Mouse (Mus musculus) heart, embryonic 15.5 days (tissue): ENCODE measurements around the gene Tlr4. TPM values are rescaled to one million over a fixed set of nuclear protein-coding genes. Genes with fewer than 3 reads are reported as not detected.
A peak's percentile ranks its signal among the peaks of the same experiment; 100 is the strongest.

Experiments
- ATAC-seq: fragments of 200-750 bp; cut with Nextera tagmentation; replicated peaks from 2 replicates; pipeline ENCODE4 v1.8.0; 2017; ENCODE audit warnings: low read depth, moderate TSS enrichment; ENCODE audit not compliant: insufficient number of reproducible peaks, insufficient read depth, low FRiP score
- H3K27ac ChIP-seq: fragments of 300-500 bp; sonication (generic); 2 replicates; pipeline ENCODE4 v1.5.1; 2015; ENCODE audit warnings: mild to moderate bottlenecking, inconsistent platforms
- H3K27me3 ChIP-seq: fragments of 300-500 bp; sonication (generic); 2 replicates; pipeline ENCODE4 v1.6.1; 2015; ENCODE audit warnings: inconsistent platforms
- H3K36me3 ChIP-seq: fragments of 300-500 bp; sonication (generic); 2 replicates; pipeline ENCODE4 v1.6.1; 2015; ENCODE audit warnings: mild to moderate bottlenecking, inconsistent platforms
- H3K4me1 ChIP-seq: fragments of 300-500 bp; sonication (generic); replicated peaks from 2 replicates; pipeline ENCODE4 v1.6.1; 2015; ENCODE audit warnings: inconsistent platforms
- H3K4me2 ChIP-seq: fragments of 300-500 bp; sonication (generic); 2 replicates; pipeline ENCODE4 v1.6.1; 2015; ENCODE audit warnings: inconsistent platforms, mild to moderate bottlenecking, moderate library complexity
- H3K4me3 ChIP-seq: fragments of 300-500 bp; sonication (generic); 2 replicates; pipeline ENCODE4 v1.5.1; 2015; ENCODE audit warnings: mild to moderate bottlenecking, inconsistent platforms
- H3K9ac ChIP-seq: fragments of 300-500 bp; sonication (generic); 2 replicates; pipeline ENCODE4 v1.6.1; 2015; ENCODE audit warnings: mild to moderate bottlenecking, inconsistent platforms
- H3K9me3 ChIP-seq: fragments of 300-500 bp; sonication (generic); replicated peaks from 2 replicates; pipeline ENCODE4 v1.6.1; 2016; ENCODE audit warnings: inconsistent platforms
- WGBS: fragments of 180-500 bp; shearing (Covaris S2); methylation state at CpG from one replicate; pipeline ENCODE4 v1.1.7; 2015; ENCODE audit warnings: mixed read lengths; 5-methylcytosine and 5-hydroxymethylcytosine counted together
- polyA plus RNA-seq: library from polyadenylated mRNA; unstranded; fragments of >200 nt; fragmentation: Nextera tagmentation; extraction: Ambion mirVana; gene quantifications from 2 replicates; pipeline ENCODE4 v1.2.1, GENCODE M21; 2015

Tlr4 gene
- polyA plus RNA-seq, 1 experiment from 2014 or later = 3.3 TPM

DNA sequence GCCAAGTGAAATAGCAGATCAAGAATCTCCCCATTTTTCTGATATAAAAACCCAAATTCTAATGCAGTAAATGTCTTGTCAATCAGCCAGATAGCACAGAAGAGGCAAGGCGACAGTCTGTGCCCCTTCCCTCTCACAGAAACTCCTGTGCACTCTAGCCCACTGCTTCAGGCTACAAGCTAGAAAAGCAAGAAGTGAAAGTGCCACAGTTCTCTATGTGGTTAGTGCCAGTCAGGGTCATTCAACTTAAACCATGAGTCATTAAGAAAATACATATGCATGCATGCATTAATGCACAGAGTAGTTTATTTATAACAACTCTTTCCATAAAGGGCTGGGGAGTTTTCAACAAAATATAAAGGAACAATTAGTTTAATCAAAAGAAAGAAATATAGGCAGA lies 15.9 kb downstream of the Tlr4 start:
- Histone ChIP-seq H3K9ac (no peak overlapping the region), H3K36me3 (no peaks in the 10 kb centered on the region), H3K4me3 (no peak overlapping the region), H3K27ac (no peak overlapping the region), H3K9me3 (no peaks in the 10 kb centered on the region), H3K27me3 (no peaks in the 10 kb centered on the region), H3K4me2 (no peak overlapping the region), H3K4me1 (no peaks in the 10 kb centered on the region)
- ATAC-seq = no peak
- 53% methylated on average over 1 of the region's 1 CpGs for WGBS

DNA sequence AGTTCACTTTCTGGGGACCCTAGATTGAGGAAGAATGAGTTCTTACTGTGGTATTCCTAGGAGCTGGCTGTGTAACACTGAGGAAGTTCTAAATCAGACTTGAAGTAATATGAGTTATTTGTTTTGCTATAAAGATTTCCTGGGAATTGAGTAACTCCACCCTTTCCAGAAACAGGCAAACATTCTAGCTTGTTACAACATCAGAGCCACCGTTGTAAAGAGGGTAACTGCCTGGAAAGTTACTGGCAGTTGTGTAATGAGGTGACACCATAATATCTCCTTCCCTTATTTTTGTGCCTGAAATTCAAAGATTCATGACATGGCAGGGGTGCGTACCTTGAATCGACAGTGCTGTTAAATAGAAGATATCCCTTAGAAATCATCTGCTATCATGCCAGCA lies 24.6 kb downstream of the Tlr4 start:
- Histone ChIP-seq H3K27ac (no peak overlapping the region), H3K4me3 (no peak overlapping the region), H3K36me3 (no peaks in the 10 kb centered on the region), H3K4me2 (no peak overlapping the region), H3K27me3 (no peaks in the 10 kb centered on the region), H3K9me3 (no peaks in the 10 kb centered on the region), H3K9ac (no peak overlapping the region), H3K4me1 (no peaks in the 10 kb centered on the region)
- no peak for ATAC-seq
- WGBS = 78% methylated on average over 3 of the region's 3 CpGs

DNA sequence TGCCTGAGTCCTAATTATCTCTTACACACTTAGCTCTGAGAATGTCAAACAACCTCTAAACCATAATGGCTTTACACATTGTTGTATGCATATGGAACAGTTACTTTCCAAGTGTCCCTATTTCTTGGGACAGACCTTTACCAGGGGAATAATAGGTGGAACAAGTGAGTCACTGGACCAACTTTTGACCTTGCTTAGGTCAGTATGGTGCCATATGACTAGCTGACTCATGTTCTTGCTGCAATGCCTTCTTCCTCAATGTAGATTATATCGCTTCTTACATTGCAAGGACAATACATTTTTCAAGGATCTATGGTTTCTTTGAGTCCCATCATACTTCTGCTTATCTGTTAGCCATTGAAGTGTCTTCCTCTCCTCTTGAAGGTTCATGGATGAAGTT lies 29.6 kb downstream of the Tlr4 start:
- ATAC-seq = no peak
- no peaks in the 10 kb centered on the region for H3K36me3 ChIP-seq
- H3K4me1 ChIP-seq = no peaks in the 10 kb centered on the region
- no peaks in the 10 kb centered on the region for H3K9me3 ChIP-seq
- H3K27ac ChIP-seq = no peak overlapping the region
- WGBS = 86% methylated on average over 1 of the region's 1 CpGs
- no peak overlapping the region for H3K9ac ChIP-seq
- no peaks in the 10 kb centered on the region for H3K27me3 ChIP-seq
- H3K4me2 ChIP-seq = no peak overlapping the region
- no peak overlapping the region for H3K4me3 ChIP-seq

DNA sequence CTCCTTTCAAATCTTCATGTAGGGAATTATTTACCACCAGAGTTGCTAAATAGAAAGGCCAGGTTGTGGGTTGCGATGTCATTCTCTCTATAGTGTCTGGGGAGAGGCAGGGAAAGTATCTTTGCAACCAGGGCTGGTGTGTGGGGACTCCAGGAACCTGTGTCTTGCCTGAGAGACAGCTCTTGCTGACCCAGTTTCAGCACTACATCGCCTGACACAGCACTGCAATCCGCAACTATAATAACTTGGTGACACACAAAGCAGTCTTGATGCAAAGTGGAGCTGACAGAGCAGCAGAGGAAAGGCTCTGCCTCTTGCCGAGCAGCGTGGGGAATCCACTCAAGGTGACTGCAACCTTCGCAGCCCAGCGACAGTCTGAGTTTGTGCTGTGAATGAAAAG lies 42.5 kb downstream of the Tlr4 start:
- Histone ChIP-seq H3K4me2 (no peak overlapping the region), H3K9me3 (no peaks in the 10 kb centered on the region), H3K27me3 (no peaks in the 10 kb centered on the region), H3K4me1 (no peaks in the 10 kb centered on the region), H3K27ac (no peak overlapping the region), H3K4me3 (no peak overlapping the region), H3K9ac (no peak overlapping the region), H3K36me3 (no peaks in the 10 kb centered on the region)
- ATAC-seq = no peak
- WGBS = 53% methylated on average over 7 of the region's 7 CpGs

DNA sequence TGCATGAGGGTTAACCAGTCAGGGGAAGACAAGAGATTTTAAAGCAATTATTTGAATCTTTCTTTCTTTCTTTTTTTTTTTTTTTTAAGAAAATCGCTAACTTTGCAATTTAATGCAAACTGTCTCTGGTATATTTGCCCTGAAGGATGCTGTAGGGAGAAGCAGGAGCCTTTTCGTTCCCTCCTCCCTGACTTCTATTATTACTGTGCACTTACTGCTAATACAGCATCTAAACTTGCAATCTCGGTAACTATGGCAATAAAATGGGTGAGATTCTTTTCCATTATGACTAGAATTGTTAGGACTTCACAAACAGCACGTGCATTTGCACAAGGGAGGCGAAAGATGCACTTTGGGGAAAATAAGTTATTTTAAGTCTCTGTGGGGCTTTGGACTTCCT lies 44.6 kb downstream of the Tlr4 start:
- H3K9ac ChIP-seq = no peak overlapping the region
- H3K36me3 ChIP-seq = no peaks in the 10 kb centered on the region
- no peak overlapping the region for H3K4me3 ChIP-seq
- no peak overlapping the region for H3K4me2 ChIP-seq
- 77% methylated on average over 5 of the region's 5 CpGs for WGBS
- no peak for ATAC-seq
- H3K9me3 ChIP-seq = no peaks in the 10 kb centered on the region
- no peaks in the 10 kb centered on the region for H3K27me3 ChIP-seq
- H3K4me1 ChIP-seq = no peaks in the 10 kb centered on the region
- H3K27ac ChIP-seq = no peak overlapping the region

DNA sequence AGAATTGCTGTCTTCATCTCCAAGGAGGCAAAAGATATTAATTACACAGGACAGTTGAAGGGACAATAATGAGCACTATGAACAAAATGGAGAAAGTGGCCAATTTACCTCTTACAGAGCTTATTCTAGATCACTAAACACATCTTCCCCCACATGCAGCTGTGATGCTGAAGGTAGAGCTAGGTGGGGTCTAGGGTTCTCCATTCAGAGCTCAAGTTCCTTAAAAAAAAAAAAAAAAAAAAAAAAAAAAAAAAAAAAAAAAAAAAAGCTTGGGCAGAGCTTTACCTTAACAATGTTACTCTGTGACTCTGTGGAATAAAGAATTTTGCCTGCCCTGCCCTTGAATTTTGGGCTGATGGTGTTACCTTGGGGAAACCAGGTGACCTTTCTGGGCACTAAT lies 46.0 kb downstream of the Tlr4 start:
- Histone ChIP-seq H3K27ac (no peak overlapping the region), H3K4me1 (no peaks in the 10 kb centered on the region), H3K36me3 (no peaks in the 10 kb centered on the region), H3K9me3 (no peaks in the 10 kb centered on the region), H3K4me2 (no peak overlapping the region), H3K4me3 (no peak overlapping the region), H3K27me3 (no peaks in the 10 kb centered on the region), H3K9ac (no peak overlapping the region)
- no peak for ATAC-seq

DNA sequence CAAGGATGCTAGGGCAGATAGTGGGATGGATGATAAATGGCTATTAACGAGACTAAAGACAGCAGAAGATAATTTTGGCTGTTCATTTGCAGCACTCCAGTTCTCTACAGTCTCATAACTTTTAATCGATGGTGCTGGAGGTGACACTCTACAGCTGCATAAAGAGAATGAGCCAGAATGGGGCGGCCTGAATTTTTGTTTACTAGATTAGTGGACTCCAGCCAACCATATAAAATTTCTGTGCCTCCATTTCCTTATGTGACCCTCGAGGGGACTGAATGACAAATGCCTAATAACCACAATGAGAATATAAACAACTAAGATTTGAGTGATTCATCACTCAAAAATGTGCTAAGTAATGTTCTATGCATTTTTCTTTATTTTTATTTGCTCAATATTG lies 48.4 kb downstream of the Tlr4 start:
- 70% methylated on average over 4 of the region's 4 CpGs for WGBS
- Histone ChIP-seq H3K4me3 (no peak overlapping the region), H3K4me2 (no peak overlapping the region), H3K9ac (no peak overlapping the region), H3K36me3 (no peaks in the 10 kb centered on the region), H3K27me3 (no peaks in the 10 kb centered on the region), H3K27ac (no peak overlapping the region), H3K4me1 (no peaks in the 10 kb centered on the region), H3K9me3 (no peaks in the 10 kb centered on the region)
- no peak for ATAC-seq

DNA sequence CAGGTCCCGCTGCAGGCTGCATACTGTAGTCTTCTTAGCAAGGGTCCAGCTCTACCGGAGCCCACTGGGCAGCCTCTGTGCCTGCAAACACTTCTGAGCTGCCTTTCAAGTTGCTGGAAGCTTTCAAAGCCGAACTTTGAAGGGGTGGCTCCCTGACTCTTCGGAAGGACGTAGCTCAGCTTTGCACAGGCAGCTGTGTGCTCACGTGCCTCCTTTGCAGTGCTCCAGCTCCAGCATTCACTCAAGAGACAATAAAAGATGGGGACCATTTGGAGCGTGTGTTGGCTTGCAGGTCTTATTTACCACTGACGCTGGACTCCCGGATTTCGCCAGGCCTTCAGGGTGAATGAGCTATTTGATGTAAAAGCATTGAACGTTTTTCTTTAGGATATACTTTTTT lies 50.2 kb downstream of the Tlr4 start:
- no peaks in the 10 kb centered on the region for H3K9me3 ChIP-seq
- no peak overlapping the region for H3K4me3 ChIP-seq
- H3K27ac ChIP-seq = no peak overlapping the region
- no peak for ATAC-seq
- no peaks in the 10 kb centered on the region for H3K4me1 ChIP-seq
- H3K4me2 ChIP-seq = no peak overlapping the region
- no peaks in the 10 kb centered on the region for H3K27me3 ChIP-seq
- H3K36me3 ChIP-seq = no peaks in the 10 kb centered on the region
- no peak overlapping the region for H3K9ac ChIP-seq
- 61% methylated on average over 11 of the region's 11 CpGs for WGBS

DNA sequence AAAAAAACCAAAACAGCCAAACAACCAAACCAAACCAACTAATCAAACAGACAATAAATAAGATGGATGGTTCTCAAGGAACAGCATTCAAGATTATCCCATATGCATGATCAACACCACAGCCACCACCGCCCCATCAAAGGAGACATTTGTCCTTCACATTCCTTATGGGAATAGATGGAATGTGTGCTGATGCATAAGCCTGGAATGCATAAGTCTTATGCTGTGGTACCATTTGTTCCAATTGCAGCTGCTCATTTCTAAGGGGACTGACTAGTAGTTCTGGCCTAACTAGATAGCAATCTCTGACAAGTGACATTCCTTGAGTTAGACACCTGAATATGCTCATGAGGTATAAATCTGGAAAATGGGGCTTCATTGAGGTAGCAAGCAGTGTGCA lies 54.1 kb downstream of the Tlr4 start:
- H3K27me3 ChIP-seq = no peaks in the 10 kb centered on the region
- no peaks in the 10 kb centered on the region for H3K36me3 ChIP-seq
- ATAC-seq = no peak
- H3K4me2 ChIP-seq = no peak overlapping the region
- no peaks in the 10 kb centered on the region for H3K9me3 ChIP-seq
- H3K27ac ChIP-seq = no peak overlapping the region
- no peaks in the 10 kb centered on the region for H3K4me1 ChIP-seq
- H3K9ac ChIP-seq = no peak overlapping the region
- 76% methylated on average over 1 of the region's 1 CpGs for WGBS
- H3K4me3 ChIP-seq = no peak overlapping the region

DNA sequence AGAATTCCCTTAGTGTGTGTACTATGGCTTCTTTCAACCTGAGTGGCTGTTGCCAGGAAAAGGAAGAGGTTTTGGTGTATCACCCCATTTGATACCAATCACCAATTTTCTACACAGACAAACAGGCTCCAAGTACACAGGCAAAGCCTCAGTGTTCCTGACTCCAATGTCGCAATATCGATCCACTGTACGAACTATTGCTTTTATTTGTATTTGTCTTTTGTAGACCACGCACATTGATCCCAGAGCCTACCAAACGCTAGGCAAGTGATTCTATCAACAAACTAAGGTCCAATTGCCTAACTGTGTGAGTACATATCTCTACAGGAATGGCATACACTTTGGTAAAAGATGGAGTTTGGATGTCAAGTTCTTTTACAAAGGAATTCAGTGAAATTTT lies 55.9 kb downstream of the Tlr4 start:
- 93% methylated on average over 5 of the region's 5 CpGs for WGBS
- Histone ChIP-seq H3K27me3 (no peaks in the 10 kb centered on the region), H3K4me3 (no peak overlapping the region), H3K9ac (no peak overlapping the region), H3K4me2 (no peak overlapping the region), H3K4me1 (no peaks in the 10 kb centered on the region), H3K27ac (no peak overlapping the region), H3K9me3 (no peaks in the 10 kb centered on the region), H3K36me3 (no peaks in the 10 kb centered on the region)
- no peak for ATAC-seq

DNA sequence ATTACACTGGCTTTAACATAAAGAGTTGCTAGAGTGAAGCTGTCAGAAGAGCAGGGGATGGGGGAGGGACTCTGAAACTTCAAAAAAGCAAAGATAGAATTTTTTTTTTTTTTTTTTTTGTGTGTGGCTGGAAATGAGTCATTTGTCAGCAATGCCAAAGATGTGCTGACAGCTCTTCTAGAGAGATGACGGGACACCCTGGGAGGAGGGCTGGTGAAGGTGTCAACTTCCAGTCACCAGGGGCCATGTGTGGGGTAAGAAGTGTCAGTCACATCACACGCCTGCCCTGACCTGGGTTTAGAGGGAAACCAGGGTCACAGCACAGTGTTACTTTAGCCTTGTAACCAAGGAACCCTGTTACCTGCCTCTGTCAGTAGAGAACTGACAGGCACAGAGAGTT lies 67.2 kb downstream of the Tlr4 start:
- Histone ChIP-seq H3K9me3 (no peaks in the 10 kb centered on the region), H3K27me3 (no peaks in the 10 kb centered on the region), H3K4me2 (0 out of 2 replicates have a peak overlapping the region, but pooled peaks have one; percentile 10), H3K27ac (no peak overlapping the region), H3K4me1 (peaks cover 12% of the 10 kb centered on the region), H3K9ac (no peak overlapping the region), H3K4me3 (no peak overlapping the region), H3K36me3 (no peaks in the 10 kb centered on the region)
- peak; percentile 90 for ATAC-seq
- 10% methylated on average over 2 of the region's 2 CpGs for WGBS

DNA sequence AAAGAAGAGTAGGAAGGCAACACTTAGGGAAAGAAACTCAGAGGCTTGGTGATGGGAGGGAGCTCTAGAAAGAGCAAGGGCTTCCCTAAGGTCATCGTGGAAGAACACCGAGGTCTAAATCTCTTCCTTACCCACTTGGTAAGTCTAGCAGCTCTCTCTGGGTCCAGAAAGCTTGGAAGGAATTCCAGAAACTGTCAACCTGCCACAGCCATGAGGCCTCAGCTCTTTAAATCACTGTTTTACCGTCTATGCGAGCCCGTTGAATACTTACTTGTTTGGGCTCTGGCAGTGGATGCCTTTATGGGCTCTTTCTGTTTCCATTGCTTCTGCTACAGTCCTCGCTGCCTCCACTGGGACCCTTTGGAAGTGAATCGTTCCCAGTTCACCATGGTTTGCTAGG lies 67.6 kb downstream of the Tlr4 start:
- Histone ChIP-seq H3K9me3 (no peaks in the 10 kb centered on the region), H3K4me1 (peaks cover 12% of the 10 kb centered on the region), H3K4me2 (0 out of 2 replicates have a peak overlapping the region, but pooled peaks have one; percentile 10), H3K27me3 (no peaks in the 10 kb centered on the region), H3K27ac (no peak overlapping the region), H3K9ac (no peak overlapping the region), H3K36me3 (no peaks in the 10 kb centered on the region), H3K4me3 (no peak overlapping the region)
- WGBS = 37% methylated on average over 7 of the region's 7 CpGs
- ATAC-seq = no peak

DNA sequence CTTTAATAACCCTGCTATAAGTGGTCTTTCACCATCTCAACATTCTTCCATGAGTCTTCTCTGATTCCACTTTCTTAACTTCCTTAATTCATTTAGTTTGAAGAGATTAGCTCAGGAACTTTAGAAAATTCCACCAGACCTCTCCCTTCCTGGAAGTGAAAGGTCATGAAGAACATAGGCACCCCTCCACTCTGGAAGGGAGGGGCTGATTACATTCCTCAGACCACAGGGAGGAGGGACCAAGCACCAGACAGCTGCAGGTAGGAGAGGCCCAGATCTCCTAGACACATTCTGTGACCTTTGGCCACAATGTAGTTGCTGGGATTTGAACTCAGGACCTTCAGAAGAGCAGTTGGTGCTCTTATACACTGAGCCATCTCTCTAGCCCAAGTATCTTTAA lies 72.7 kb downstream of the Tlr4 start:
- Histone ChIP-seq H3K4me3 (no peak overlapping the region), H3K36me3 (no peaks in the 10 kb centered on the region), H3K9me3 (no peaks in the 10 kb centered on the region), H3K27ac (no peak overlapping the region), H3K9ac (no peak overlapping the region), H3K4me1 (peaks cover 2% of the 10 kb centered on the region; the same call in 1 of the 2 replicates), H3K4me2 (no peak overlapping the region), H3K27me3 (no peaks in the 10 kb centered on the region)
- no peak for ATAC-seq
